Mouse (Mus musculus) CH12.LX (cell line): ENCODE results near the gene Fam107a.

Experiments
- ELF1 ChIP-seq: IDR thresholded peaks from 2 replicates; pipeline ENCODE4 v1.6.1; 2014; ENCODE audit warnings: low read depth, mild to moderate bottlenecking, inconsistent platforms, low read length, improper control_type of control experiment
- POLR2A ChIP-seq: IDR thresholded peaks from 2 replicates; pipeline ENCODE4 v1.6.1; 2011; ENCODE audit warnings: low read depth, mild to moderate bottlenecking, improper control_type of control experiment, low read length

DNA sequence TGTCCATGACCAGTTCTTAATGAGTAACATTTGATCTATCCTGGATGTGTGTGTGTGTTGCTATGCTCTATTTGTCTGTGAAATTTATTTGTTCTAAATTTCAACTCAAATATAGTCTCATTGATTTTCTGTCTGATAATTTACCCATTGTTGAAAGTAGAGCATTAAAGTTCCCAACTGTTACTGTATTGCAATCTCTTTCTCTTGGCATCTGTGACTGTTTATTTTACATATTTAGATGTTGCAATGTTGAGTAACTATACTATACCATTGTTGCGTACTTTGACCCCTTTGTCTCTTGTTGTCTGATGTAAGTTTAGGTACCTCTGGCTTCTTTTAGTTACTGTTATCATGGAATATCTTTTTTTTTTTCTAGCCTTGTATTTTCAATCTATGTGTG lies 53.4 kb downstream of the Fam107a start:
- TF ChIP-seq POLR2A (no peak), ELF1 (no peak)
